Mouse (Mus musculus) heart, embryonic 11.5 days (tissue): ENCODE measurements around the gene Med14. TPM values are rescaled to one million over a fixed set of nuclear protein-coding genes. Genes with fewer than 3 reads are reported as not detected.
A peak's percentile ranks its signal among the peaks of the same experiment; 100 is the strongest.

Experiments used
- ATAC-seq: fragments of 200-750 bp; cut with Nextera tagmentation; replicated peaks from 2 replicates; pipeline ENCODE4 v1.8.0; 2017; ENCODE audit warnings: moderate library complexity; ENCODE audit not compliant: insufficient number of reproducible peaks, low FRiP score, low TSS enrichment
- H3K27ac ChIP-seq: fragments of 300-500 bp; sonication (generic); 2 replicates; pipeline ENCODE4 v1.5.1; 2014; ENCODE audit warnings: mild to moderate bottlenecking, low read depth, low read length
- H3K27me3 ChIP-seq: fragments of 300-500 bp; sonication (generic); 2 replicates; pipeline ENCODE4 v1.6.1; 2014; ENCODE audit warnings: mild to moderate bottlenecking, low read length, mixed read lengths; ENCODE audit not compliant: control insufficient read depth, insufficient read depth
- H3K36me3 ChIP-seq: fragments of 300-500 bp; sonication (generic); 2 replicates; pipeline ENCODE4 v1.6.1; 2014; ENCODE audit warnings: mild to moderate bottlenecking, low read length, moderate library complexity, mixed read lengths; ENCODE audit not compliant: control insufficient read depth, insufficient read depth
- H3K4me1 ChIP-seq: fragments of 300-500 bp; sonication (generic); 2 replicates; pipeline ENCODE4 v1.6.1; 2014; ENCODE audit warnings: low read length; ENCODE audit not compliant: control insufficient read depth, insufficient read depth
- H3K4me2 ChIP-seq: fragments of 300-500 bp; sonication (generic); 2 replicates; pipeline ENCODE4 v1.6.1; 2014; ENCODE audit warnings: mild to moderate bottlenecking, moderate library complexity
- H3K4me3 ChIP-seq: fragments of 300-500 bp; sonication (generic); 2 replicates; pipeline ENCODE4 v1.5.1; 2014; ENCODE audit warnings: low read depth, low read length
- H3K9ac ChIP-seq: fragments of 300-500 bp; sonication (generic); 2 replicates; pipeline ENCODE4 v1.6.1; 2014; ENCODE audit warnings: mild to moderate bottlenecking, low read depth, low read length, moderate library complexity
- H3K9me3 ChIP-seq: fragments of 300-500 bp; sonication (generic); replicated peaks from 2 replicates; pipeline ENCODE4 v1.6.1; 2016; ENCODE audit warnings: low read length; ENCODE audit not compliant: control insufficient read depth
- WGBS: fragments of 180-500 bp; shearing (Covaris S2); extraction: QIAGEN DNeasy Blood & Tissue Kit; methylation state at CpG from one replicate; pipeline ENCODE4 v1.1.7; 2014; ENCODE audit not compliant: insufficient replicate concordance; 5-methylcytosine and 5-hydroxymethylcytosine counted together
- polyA plus RNA-seq: library from polyadenylated mRNA; unstranded; fragments of >200 nt; fragmentation: Nextera tagmentation; extraction: Ambion mirVana; gene quantifications from 2 replicates; pipeline ENCODE4 v1.2.1, GENCODE M21; 2014

Gene Med14
- polyA plus RNA-seq, 1 experiment from 2014 or later = 31.0 TPM

DNA sequence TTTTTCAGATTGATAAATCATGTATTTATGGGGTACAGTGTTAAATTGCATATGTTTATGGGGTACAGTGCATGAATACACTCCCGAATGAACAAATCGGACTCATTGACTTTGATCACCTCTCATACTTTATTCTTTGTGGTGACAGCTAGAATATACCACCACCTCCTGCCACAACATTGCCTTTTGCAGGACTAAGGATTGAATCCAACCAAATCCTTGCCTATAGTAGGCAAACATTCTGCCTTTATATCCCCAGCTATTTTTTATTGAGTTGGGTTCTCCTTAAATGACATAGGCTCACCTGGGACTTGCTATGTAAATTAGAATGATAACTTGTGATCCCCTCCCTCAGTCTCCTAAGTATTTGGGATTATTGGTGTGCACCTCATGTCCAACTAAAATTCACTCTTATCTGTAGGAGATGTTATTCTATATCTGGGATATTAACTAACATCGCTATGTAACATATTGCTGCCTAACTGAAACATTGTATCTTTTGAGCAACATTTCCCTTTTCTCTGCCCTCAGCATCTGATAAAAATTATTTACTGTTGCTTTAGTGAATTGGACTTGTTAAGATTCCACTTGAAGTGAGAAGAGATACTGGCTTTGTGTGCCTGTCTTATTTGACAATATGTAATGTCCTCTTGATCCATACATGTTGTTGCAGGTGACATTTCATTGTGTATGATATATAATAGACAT, 1.4 kb upstream of the Med14 start:
- Histone ChIP-seq H3K4me3 (peak overlapping the region; percentile 62), H3K36me3 (no peaks in the 10 kb centered on the region), H3K27ac (peak overlapping the region; percentile 93), H3K27me3 (peaks cover 13% of the 10 kb centered on the region), H3K4me1 (no peaks in the 10 kb centered on the region), H3K9ac (no peak overlapping the region), H3K9me3 (no peaks in the 10 kb centered on the region), H3K4me2 (peak overlapping the region; percentile 66)
- WGBS = 76% methylated on average over 3 of the region's 3 CpGs
- ATAC-seq = no peak

DNA sequence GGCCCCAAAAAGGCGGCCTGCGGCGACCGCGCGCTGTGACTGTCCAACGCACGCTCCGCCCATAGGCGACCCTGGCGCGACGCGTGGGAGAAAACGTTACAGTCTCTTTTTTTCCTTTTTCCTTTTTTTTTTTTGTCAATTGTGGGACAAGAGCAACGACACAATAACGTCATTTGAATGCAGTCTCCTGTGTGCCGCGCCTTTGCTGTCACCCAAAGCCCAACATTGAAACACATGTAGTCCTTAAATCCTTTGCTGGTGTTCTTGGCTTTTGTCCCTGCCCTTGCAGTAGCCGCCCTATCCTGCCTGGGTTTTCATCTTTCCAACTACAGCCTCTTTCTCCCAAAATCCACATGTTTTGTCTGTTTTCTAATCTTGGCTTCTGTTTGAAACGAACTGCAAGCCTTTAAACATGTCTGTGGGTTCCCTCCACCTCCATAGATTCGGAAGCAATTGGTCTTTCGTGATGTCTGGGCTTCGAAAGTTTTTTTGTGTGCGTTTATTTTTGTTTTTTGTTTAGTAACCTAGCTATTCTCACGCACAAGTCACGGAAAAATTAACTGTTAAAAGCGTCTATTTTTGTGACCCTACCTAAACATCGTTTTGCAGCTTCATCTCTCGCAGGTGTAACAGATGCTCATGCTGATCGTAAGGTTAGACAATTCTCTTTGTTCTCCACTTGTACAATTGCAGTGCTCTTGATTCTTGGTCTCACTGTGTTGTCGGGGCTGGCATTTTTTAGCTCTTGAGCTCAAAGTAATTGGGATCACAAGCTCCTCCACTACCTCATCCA, 657 bp upstream of the Med14 start:
- Histone ChIP-seq H3K4me1 (no peaks in the 10 kb centered on the region), H3K36me3 (no peaks in the 10 kb centered on the region), H3K9ac (peak overlapping the region; percentile 87), H3K4me3 (peak overlapping the region; percentile 62), H3K9me3 (no peaks in the 10 kb centered on the region), H3K27ac (peak overlapping the region; percentile 93), H3K4me2 (peak overlapping the region; percentile 66), H3K27me3 (peaks cover 13% of the 10 kb centered on the region)
- no peak for ATAC-seq
- WGBS = 12% methylated on average over 32 of the region's 32 CpGs

DNA sequence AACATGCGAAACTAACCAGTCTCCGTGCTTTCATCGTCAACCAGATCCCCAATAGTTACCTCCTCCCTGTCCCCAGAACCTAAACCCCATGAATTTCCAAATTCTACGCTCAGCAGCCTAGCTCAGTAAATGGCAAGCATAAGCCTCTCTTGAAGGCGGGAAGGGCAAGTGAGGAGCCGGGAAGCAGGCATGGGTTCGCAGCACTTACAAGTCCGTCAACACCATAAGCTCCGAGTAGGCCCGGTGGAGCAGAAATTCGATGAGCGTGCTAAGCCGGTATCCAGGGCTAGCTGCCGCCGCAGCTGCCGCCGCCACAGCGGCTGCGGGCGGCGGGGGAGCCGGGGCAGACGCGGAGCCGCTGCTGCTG, 631 bp downstream of the Med14 start:
- Histone ChIP-seq H3K9ac (peak overlapping the region; percentile 87), H3K27me3 (peaks cover 13% of the 10 kb centered on the region), H3K27ac (peak overlapping the region; percentile 93), H3K4me3 (peak overlapping the region; percentile 62), H3K4me1 (no peaks in the 10 kb centered on the region), H3K9me3 (no peaks in the 10 kb centered on the region), H3K4me2 (peak overlapping the region; percentile 66), H3K36me3 (no peaks in the 10 kb centered on the region)
- ATAC-seq = no peak; the same call in 1 of the 2 replicates
- 4% methylated on average over 16 of the region's 25 CpGs for WGBS

DNA sequence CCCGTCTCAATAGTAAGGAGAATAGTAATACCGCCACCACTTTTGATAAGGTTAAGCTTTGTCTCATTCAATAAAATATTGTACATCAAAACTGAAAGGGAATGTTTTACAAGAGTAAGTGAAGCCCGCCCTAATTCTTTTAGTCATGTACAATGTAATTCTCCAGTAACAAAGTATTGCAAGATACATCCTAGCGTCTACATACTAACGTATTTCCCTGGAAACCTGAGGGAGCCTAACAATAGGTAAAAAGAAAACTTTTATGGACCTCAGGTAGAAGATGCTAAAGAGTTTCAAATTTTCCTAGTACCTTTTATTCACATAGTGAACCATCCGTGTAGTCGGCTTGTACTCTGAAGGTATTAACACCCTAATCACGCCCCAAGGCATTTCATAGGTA, 1.4 kb downstream of the Med14 start:
- Histone ChIP-seq H3K4me3 (peak overlapping the region; percentile 62), H3K9me3 (no peaks in the 10 kb centered on the region), H3K27ac (no peak overlapping the region; the same call in 1 of the 2 replicates), H3K4me1 (no peaks in the 10 kb centered on the region), H3K36me3 (no peaks in the 10 kb centered on the region), H3K4me2 (peak overlapping the region; percentile 66), H3K9ac (peak overlapping the region; percentile 61; the same call in 1 of the 2 replicates), H3K27me3 (peaks cover 13% of the 10 kb centered on the region)
- ATAC-seq = no peak
- WGBS = 21% methylated on average over 8 of the region's 8 CpGs

DNA sequence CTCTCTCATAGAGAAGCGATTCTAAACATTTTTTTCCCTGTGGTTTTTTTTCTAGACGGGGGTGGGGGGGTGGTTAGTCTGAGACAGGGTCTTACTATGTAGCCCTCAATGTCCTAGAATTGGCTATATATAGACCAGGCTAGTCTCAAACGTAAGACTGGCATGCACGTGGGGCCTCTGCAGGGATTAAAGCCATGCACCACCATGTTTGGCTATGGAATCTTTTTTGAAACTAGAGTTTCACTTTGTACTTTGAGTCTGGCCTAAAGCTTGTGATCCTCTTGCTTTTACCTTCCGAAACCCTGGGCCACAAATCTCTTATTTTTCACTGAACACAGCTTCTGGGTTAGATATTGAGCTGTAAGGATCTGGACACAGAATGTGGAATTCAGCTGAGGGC, 2.2 kb downstream of the Med14 start:
- no peak for ATAC-seq
- Histone ChIP-seq H3K27me3 (peaks cover 13% of the 10 kb centered on the region), H3K4me1 (no peaks in the 10 kb centered on the region), H3K27ac (peak overlapping the region; percentile 31; the same call in 1 of the 2 replicates), H3K36me3 (no peaks in the 10 kb centered on the region), H3K4me2 (peak overlapping the region; percentile 66), H3K9ac (no peak overlapping the region), H3K4me3 (peak overlapping the region; percentile 62), H3K9me3 (no peaks in the 10 kb centered on the region)
- 39% methylated on average over 5 of the region's 5 CpGs for WGBS

DNA sequence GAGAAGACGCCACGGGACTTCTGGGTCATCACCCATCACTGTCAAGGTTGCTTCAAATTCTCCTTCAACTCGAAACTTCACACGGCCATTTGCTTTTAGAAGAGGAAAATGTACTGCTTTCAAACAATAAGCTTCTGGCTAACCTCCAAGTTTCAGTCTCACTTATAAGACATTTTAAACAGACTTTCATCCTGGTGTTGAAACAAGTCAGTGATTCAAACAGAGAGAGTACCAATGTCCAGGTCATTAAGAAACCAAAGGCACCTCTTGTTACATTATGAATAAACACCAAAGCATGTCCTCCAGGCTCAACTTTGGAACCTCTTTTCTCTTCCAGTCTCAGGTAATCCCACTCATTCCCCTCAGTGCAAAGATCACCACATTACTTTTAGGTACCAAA, 14.0 kb downstream of the Med14 start:
- Histone ChIP-seq H3K36me3 (no peaks in the 10 kb centered on the region), H3K4me1 (no peaks in the 10 kb centered on the region), H3K4me2 (no peak overlapping the region), H3K9ac (no peak overlapping the region), H3K27ac (no peak overlapping the region), H3K27me3 (no peaks in the 10 kb centered on the region), H3K9me3 (no peaks in the 10 kb centered on the region), H3K4me3 (no peak overlapping the region)
- no peak for ATAC-seq
- 86% methylated on average over 4 of the region's 4 CpGs for WGBS

DNA sequence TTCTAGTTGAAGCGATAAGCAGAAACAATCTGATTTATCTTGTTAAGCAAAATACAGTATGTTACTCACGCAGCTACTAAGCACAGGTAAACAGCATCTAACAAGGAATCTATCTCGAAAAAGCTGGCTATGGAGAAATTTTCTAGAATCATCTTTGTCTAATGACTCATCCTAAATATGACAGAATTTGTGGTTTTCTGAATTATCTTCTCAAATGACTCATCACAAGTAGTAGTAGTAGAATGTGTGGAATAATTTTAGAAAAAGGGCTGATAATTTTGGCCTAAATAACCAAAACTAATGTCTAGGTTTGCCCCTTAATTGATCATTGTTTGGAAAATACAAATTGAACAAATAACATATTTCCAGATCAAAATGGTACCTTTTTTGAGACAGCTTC, 15.1 kb downstream of the Med14 start:
- WGBS = 81% methylated on average over 3 of the region's 3 CpGs
- Histone ChIP-seq H3K27ac (no peak overlapping the region), H3K9me3 (no peaks in the 10 kb centered on the region), H3K36me3 (no peaks in the 10 kb centered on the region), H3K4me1 (no peaks in the 10 kb centered on the region), H3K27me3 (no peaks in the 10 kb centered on the region), H3K4me3 (no peak overlapping the region), H3K4me2 (no peak overlapping the region), H3K9ac (no peak overlapping the region)
- ATAC-seq = no peak

DNA sequence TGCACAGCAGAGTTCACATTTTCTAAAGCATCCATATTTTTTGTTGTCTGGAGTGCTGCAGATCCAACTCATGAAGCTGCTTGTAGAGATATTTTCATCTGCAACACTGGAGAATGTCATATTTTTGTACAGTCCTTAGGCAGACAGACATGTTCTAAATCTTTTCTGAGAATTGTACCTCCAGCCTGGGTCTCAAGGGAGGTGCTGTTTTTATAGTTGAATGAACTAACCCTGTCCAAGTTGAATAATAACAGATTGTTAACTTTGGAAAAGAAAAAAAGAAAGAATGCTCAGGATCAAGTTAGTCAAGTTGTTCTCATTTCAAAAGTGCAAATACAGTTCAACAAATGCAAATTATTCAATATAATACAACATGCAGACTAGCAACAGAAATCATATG, 21.5 kb downstream of the Med14 start:
- ATAC-seq = no peak
- H3K4me1 ChIP-seq = no peaks in the 10 kb centered on the region
- H3K4me2 ChIP-seq = no peak overlapping the region
- H3K4me3 ChIP-seq = no peak overlapping the region
- no peak overlapping the region for H3K27ac ChIP-seq
- no peaks in the 10 kb centered on the region for H3K9me3 ChIP-seq
- no peaks in the 10 kb centered on the region for H3K27me3 ChIP-seq
- no peaks in the 10 kb centered on the region for H3K36me3 ChIP-seq
- H3K9ac ChIP-seq = no peak overlapping the region
